Mouse (Mus musculus): ENCODE data around the gene Nufip2. TPM values are rescaled to one million over a fixed set of nuclear protein-coding genes. Genes with fewer than 3 reads are reported as not detected.

Nufip2 gene
- total RNA-seq, 2 experiments from 2014 or later: 38.0 to 42.0 TPM

GRCm38 (mm10) chr11:77764694-77765458, 78.9 kb downstream of the Nufip2 start:
- intact Hi-C loops (cut with DNase I; ENCODE audit: low total_unique reads): no loop called here
- DNase-seq: no peak

GRCm38 (mm10) chr11:77765459-77765777, 79.5 kb downstream of the Nufip2 start:
- intact Hi-C loops (cut with DNase I; ENCODE audit: low total_unique reads): no loop called here
- DNase-seq: no peak

GRCm38 (mm10) chr11:77766351-77767001, 80.5 kb downstream of the Nufip2 start:
- intact Hi-C loops (cut with DNase I; ENCODE audit: low total_unique reads): no loop called here
- peak; percentile 40 for DNase-seq

DNA sequence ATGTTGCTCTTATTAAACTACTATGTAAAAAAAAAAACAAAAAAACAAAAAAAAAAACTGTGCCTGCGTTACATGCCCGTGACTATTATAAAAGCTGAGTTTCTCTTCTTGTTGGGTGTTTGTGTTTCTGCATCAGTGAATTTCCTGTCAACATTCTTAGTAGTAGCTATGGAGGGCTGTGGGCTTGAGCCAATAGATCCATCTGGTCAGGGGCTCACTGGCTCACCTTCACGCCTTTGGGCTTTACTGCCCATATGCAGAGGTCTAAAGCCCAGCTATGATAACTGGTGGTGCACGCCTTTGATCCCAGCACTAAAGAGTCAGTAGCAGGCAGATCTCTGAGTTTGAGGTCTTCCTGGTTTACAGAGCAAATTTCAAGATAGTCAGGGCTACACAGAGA, 83.5 kb downstream of the Nufip2 start:
- no peak for DNase-seq
- intact Hi-C loops (cut with DNase I; ENCODE audit: low total_unique reads): no loop called here

DNA sequence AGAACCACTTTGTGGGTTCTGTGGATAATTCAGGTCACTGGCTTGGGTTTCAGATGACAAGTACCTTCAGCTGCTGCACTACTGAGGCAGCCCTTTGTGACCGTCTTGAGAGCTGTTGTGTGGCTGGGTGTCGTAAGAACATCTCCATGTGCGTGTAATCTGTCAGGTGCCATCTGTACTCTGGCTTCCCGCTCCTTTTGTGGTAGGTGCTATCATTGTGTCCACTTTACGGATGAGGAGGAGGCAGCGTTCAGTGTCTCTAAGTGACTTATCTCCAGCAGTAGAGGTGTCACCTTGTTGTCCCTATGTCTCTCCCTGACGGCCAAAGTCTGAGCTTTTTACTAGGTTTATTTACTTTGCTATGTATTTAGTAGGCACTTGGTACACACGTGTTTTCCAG, 84.4 kb downstream of the Nufip2 start:
- intact Hi-C loops (cut with DNase I; ENCODE audit: low total_unique reads): no loop called here
- no peak for DNase-seq

DNA sequence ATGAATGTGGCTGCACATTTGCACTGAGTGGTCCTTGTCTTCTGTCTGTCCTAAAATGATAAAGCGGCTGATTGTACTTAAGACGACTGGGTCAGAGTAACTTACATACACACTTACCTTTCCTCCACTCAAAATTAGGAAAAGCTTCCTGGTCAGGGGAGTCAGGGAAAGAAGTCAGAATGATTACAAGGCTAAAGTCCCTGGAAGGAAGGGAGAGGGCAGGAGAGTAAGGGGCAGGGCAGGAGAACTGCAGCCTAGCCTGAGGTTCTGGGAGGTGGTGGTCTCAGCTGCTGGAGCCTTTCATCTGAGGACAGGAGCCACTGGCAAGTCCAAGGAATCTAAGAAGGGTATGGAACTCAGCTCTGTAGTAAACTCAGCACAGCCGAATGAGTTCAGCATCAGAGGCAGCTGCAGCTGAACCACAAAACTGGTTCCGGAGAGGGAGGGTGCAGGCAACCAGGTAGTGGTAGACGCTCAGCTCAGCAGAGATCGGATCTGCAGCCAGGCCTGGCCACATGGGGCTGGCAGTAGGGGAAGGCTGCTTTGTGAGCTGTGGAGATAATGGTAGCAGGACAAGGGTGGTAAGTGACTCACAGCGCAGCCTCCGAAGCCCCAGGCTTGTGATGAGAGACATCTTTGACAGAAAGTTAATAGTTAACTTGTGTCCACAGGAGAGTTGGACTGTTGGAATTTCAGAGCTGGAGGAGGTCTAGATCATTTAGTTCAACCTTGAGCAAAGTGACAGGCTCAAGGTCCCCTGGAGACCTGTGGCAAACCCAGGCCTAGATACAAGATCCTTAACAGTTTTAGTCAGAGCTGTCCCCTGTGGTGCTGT, 86.1 kb downstream of the Nufip2 start:
- no peak for DNase-seq
- intact Hi-C loops (cut with DNase I; ENCODE audit: low total_unique reads): no loop called here

DNA sequence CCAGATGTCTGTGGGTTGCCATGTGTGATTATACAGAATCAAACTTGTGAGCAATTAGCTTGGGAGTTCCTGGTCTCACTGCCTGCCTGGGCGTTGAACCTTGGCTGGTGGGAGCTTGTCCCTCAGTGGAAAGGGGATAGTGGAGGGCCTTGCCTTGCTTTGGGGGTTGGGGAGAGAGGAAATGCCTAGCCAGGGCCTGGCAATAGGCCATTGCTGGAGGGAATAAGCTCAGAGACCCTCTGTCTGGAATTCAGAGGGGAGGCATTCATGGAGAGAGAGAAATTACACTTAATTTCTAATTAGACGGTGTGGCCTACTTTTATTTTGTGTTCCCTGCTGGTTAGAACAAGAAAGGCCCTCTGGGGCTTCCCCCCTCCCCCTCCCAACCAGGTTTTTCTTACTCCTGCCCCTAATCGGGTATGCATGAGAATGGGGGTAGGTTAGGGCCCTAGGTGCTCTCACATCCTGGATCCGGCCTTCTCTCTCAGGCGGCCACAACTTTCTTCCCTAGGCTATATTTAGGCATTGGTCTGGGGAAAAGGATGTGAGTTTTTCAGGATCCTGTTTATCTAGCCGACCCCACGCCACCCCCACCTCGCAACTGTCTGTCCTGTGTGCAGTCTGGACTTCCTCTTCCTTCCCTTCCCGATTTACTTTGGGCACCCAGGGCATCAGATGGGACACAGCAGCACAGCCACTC, 89.9 kb downstream of the Nufip2 start:
- intact Hi-C loops (cut with DNase I; ENCODE audit: low total_unique reads): no loop called here
- no peak for DNase-seq

DNA sequence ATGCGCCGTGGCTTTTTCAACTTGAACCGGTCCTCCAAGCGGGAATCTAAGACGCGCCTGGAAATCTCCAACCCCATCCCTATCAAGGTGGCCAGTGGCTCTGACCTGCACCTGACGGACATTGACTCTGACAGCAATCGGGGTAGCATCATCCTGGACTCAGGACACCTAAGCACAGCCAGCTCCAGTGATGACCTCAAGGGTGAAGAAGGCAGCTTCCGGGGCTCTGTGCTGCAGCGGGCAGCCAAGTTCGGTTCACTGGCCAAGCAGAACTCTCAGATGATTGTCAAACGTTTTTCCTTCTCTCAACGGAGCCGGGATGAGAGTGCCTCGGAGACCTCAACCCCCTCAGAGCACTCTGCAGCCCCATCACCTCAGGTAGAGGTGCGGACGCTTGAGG, 91.5 kb downstream of the Nufip2 start:
- DNase-seq: no peak
- intact Hi-C loops (cut with DNase I; ENCODE audit: low total_unique reads): no loop called here

DNA sequence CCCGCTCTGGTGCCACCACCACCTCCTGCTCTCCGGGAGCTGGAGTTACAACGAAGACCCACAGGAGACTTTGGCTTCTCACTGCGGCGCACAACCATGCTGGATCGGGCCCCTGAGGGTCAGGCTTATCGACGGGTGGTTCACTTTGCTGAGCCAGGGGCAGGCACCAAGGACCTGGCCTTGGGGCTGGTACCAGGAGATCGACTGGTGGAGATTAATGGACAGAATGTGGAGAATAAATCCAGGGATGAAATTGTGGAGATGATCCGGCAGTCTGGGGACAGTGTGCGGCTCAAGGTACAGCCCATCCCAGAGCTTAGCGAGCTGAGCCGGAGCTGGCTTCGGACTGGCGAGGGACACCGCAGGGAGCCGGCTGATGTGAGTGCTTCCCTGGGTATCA, 92.0 kb downstream of the Nufip2 start:
- intact Hi-C loops (cut with DNase I; ENCODE audit: low total_unique reads): no loop called here
- no peak for DNase-seq

DNA sequence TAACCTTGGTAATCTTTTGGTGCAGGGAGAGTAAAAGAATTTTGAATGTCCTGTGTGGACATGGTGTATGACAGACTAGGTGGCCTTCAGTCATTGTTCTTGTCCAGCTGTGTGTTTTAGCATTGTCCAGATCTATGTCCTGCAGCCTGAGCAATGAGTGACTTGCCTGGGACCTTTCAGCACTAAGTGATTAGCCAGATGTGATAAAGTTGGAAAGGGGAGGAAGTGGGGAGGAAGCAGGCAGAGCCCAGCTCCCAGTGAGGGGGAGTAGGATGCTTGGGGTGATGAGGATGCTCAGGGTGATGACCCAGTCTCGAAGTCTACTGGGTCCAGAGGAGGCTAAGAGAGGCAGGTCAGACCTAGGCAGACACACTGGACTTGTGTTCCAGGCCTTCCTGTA, 93.3 kb downstream of the Nufip2 start:
- DNase-seq: no peak
- intact Hi-C loops (cut with DNase I; ENCODE audit: low total_unique reads): no loop called here

DNA sequence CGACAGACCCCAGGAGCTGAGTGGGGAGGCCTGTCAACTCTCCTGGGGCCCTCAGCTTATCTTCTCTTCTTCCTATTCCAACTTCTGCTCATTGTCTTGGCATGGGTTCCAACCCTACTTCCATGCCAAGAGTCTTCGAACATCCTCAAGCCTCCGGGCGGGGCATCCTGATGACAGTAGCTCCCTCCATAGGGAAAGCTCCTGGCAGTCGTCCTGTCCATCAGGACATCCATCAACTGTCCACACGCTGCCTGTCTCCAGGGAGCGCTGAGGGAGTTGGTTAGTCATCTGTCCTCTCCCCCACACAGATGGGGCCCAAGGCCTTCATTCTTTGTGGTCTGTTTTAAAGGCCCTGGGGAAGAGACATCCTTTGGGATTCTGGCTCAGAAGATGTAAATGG, 95.1 kb downstream of the Nufip2 start:
- DNase-seq: no peak
- intact Hi-C loops (cut with DNase I; ENCODE audit: low total_unique reads): no loop called here

- no peak for DNase-seq
- intact Hi-C loops (cut with DNase I; ENCODE audit: low total_unique reads): no loop called here
Observed at GRCm38 (mm10) chr11:77782104-77782815, 96.3 kb downstream of the Nufip2 start.

- intact Hi-C loops (cut with DNase I; ENCODE audit: low total_unique reads): no loop called here
- DNase-seq: no peak
Observed at GRCm38 (mm10) chr11:77783211-77783746, 97.3 kb downstream of the Nufip2 start.

DNA sequence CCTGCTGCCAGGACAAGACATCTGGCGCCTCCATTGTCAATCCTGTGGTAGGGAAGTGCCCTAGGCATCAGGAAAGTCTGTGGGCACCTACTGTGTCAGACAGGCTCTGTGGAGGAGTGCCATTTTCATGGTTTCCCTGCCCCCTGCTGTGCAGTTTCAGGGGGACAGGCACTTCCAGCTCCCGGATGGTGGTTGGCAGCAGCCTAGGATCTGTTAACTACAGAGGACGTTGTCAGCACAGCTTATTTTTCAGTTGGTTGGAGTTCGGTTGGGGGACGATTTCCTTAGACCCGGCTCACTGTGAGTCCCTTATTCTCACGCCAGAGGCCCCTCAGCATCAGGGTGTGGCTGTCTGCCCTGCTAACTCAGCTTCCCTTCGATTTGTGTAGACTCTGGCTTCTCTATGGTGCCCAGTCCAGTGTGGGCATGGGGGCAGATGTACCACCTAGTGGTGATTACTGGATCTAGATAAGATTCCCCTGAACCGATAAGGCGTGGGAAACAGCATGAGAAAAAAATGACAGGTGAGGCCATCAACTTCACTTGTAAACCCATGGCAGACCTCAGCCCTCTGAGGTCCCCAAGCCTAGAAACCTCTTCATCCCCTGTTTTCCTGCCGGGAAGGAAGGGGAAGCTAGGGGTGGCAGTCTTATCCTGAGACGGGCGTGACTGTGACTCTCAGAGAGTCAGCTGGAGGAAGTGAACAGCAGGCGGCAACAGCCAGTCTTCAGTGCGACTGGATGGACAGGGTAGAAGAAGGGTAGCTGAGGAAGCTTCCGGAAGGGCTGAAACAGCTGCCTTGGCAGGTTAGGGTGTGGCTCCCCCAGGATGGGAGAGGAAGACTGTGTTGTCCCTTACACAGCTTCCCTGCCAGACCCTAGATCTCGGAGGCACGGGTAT, 98.0 kb downstream of the Nufip2 start:
- intact Hi-C loops (cut with DNase I; ENCODE audit: low total_unique reads): no loop called here
- DNase-seq: no peak

GRCm38 (mm10) chr11:77784894-77785293, 98.9 kb downstream of the Nufip2 start:
- DNase-seq: no peak
- intact Hi-C loops (cut with DNase I; ENCODE audit: low total_unique reads): loop anchor here (5.0 kb wide), 1 partner anchor 33 kb away; no protein-coding TSS in a partner anchor

DNA sequence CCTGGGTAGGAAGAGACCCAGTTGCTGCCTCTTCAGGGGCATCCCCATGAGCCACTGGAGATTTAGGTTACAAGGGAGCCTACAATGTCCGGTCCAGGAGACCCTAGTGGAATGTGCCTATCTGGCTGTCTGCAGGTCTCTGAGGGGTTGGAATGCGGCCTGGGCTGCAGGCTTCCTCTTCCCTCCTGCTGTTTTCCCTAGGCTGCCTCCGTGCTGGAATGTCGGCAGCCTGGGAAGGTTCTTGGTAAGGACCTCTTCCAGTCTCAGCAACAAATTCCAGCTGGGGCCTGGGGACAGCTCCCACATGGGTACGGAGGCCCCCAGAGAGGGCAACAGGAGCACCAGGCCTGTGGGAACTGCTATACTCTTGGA, 99.4 kb downstream of the Nufip2 start:
- DNase-seq: no peak

GRCm38 (mm10) chr11:77785768-77786561, 100.0 kb downstream of the Nufip2 start:
- no peak for DNase-seq
- intact Hi-C loops (cut with DNase I; ENCODE audit: low total_unique reads): loop anchor here (5.0 kb wide), 1 partner anchor 34 kb away; no protein-coding TSS in a partner anchor

More for the DNA sequence above, 99.4 kb downstream of the Nufip2 start:
- intact Hi-C loops (cut with DNase I; ENCODE audit: low total_unique reads): loop anchor here (5.0 kb wide), 1 partner anchor 33 kb away; no protein-coding TSS in a partner anchor
